Mouse (Mus musculus) cerebellum, adult 2 months (tissue): ENCODE results near the gene Lrrc29.

Experiments used
- CTCF ChIP-seq: fragments of 200-500 bp; IDR thresholded peaks from 2 replicates; pipeline ENCODE4 v1.5.1; 2011; ENCODE audit warnings: low read depth, mild to moderate bottlenecking, control low read depth, low read length, moderate library complexity, borderline replicate concordance; ENCODE audit not compliant: insufficient read depth
- POLR2A ChIP-seq: fragments of 200-500 bp; IDR thresholded peaks from 2 replicates; pipeline ENCODE4 v1.6.1; 2011; ENCODE audit warnings: low read length, control low read depth, borderline replicate concordance; ENCODE audit not compliant: insufficient read depth

DNA sequence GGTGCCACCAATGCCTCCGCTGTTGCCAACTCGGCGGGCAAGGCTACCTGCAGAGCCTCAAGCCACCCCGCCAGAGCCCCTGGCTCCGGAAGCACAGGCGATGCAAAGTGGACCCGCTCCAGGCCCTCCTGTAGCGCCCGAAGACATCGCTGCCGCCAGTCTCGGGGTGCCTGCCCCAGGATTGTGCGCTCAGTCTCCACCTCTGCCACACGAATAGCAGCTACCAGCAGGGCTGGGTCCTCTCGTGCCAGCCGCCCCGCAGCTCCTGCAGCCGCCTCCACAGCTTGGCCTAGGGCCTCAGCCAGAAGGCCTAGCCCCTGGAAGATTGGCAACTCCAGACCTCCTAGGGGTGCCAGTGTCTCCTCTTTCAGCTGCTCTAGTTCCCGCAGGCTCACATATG is 32.7 kb downstream of the Lrrc29 start:
- TF ChIP-seq POLR2A (no peak), CTCF (no peak)
